Mouse (Mus musculus) liver, postnatal 0 days (tissue): Measurements from ENCODE around the gene Adra2a.

Experiments
- CTCF ChIP-seq: sonication (generic); IDR thresholded peaks from 2 replicates; pipeline ENCODE4 v1.5.1; 2016; ENCODE audit warnings: antibody characterized with exemption, low read depth
- EP300 ChIP-seq: IDR thresholded peaks from 2 replicates; pipeline ENCODE4 v1.6.1; 2016; ENCODE audit warnings: antibody characterized with exemption, low read depth, mild to moderate bottlenecking

GRCm38 (mm10) chr19:54045412-54045811 lies 1.5 kb downstream of the Adra2a start:
- TF ChIP-seq CTCF (no peak), EP300 (no peak)
